Mouse (Mus musculus) CH12.LX (cell line): ENCODE results near the gene Pofut1.

ENCODE experiments used
- CTCF ChIP-seq, 2 experiments: IDR thresholded peaks in 1 of 2; conservative IDR thresholded peaks in 1 of 2; 2 replicates each; pipeline ENCODE4 v1.5.1; 2011 to 2012; ENCODE audit warnings: low read depth in 2 of 2, low read length in 2 of 2, improper control_type of control experiment in 1 of 2, inconsistent platforms in 1 of 2, mild to moderate bottlenecking in 1 of 2, moderate library complexity in 1 of 2
- KAT2A ChIP-seq: IDR thresholded peaks from 2 replicates; pipeline ENCODE4 v1.6.1; 2012; ENCODE audit warnings: low read length, improper control_type of control experiment, inconsistent platforms; ENCODE audit not compliant: insufficient replicate concordance
- MAFK ChIP-seq: IDR thresholded peaks from 2 replicates; pipeline ENCODE4 v1.6.1; 2011; ENCODE audit warnings: low read length, improper control_type of control experiment; ENCODE audit not compliant: insufficient replicate concordance
- MAX ChIP-seq: IDR thresholded peaks from 2 replicates; pipeline ENCODE4 v1.6.1; 2011; ENCODE audit warnings: low read length, improper control_type of control experiment
- RAD21 ChIP-seq: IDR thresholded peaks from 2 replicates; pipeline ENCODE4 v1.6.1; 2011; ENCODE audit warnings: low read depth, mild to moderate bottlenecking, low read length, improper control_type of control experiment, moderate library complexity

- no peak for TF ChIP-seq CTCF (conservative IDR thresholded peaks at IDR 0.05 in 1 of 2, IDR thresholded peaks at IDR 0.05 in 1 of 2; ENCODE audit: low read depth in 2 of 2, low read length in 2 of 2)
- TF ChIP-seq MAX: no peak; the same call in 1 of the 2 replicates
- no peak for TF ChIP-seq RAD21
- TF ChIP-seq MAFK: no peak
- TF ChIP-seq KAT2A: no peak
Observed at GRCm38 (mm10) chr2:153225595-153225953, 15.8 kb upstream of the Pofut1 start.
